Mouse (Mus musculus): Measurements from ENCODE around the gene Elp4. TPM values are rescaled to one million over a fixed set of nuclear protein-coding genes. Genes with fewer than 3 reads are reported as not detected.

The Elp4 gene
- total RNA-seq, 2 experiments from 2014 or later, result 8.9 to 12.1 TPM

GRCm38 (mm10) chr2:105661623-105662066 lies 242.7 kb downstream of the Elp4 start:
- peak; percentile 19 for DNase-seq
- no peak overlapping the region for H3K27ac ChIP-seq
- H3K4me3 ChIP-seq, result no peak overlapping the region
- TF ChIP-seq CTCF (IDR thresholded peaks at IDR 0.05), result no peak
- intact Hi-C loops (cut with DNase I), result no loop called here

- no peak overlapping the region for H3K4me3 ChIP-seq
- intact Hi-C loops (cut with DNase I), result no loop called here
Measured at GRCm38 (mm10) chr2:105660874-105661622, 243.3 kb downstream of the Elp4 start.

GRCm38 (mm10) chr2:105659926-105660873 lies 244.2 kb downstream of the Elp4 start:
- no peak for DNase-seq
- intact Hi-C loops (cut with DNase I), result no loop called here
- Histone ChIP-seq H3K27ac (no peak overlapping the region), H3K4me3 (no peak overlapping the region)
- no peak for TF ChIP-seq CTCF (IDR thresholded peaks at IDR 0.05)

More at GRCm38 (mm10) chr2:105660874-105661622, 243.3 kb downstream of the Elp4 start:
- no peak for TF ChIP-seq CTCF (IDR thresholded peaks at IDR 0.05)
- DNase-seq, result no peak
- H3K27ac ChIP-seq, result no peak overlapping the region

GRCm38 (mm10) chr2:105659350-105659749 lies 245.0 kb downstream of the Elp4 start:
- DNase-seq, result no peak
- intact Hi-C loops (cut with DNase I), result no loop called here
- H3K4me3 ChIP-seq, result no peak overlapping the region
- H3K27ac ChIP-seq, result no peak overlapping the region
- no peak for TF ChIP-seq CTCF (IDR thresholded peaks at IDR 0.05)

GRCm38 (mm10) chr2:105656456-105656855 lies 247.9 kb downstream of the Elp4 start:
- DNase-seq, result no peak
- intact Hi-C loops (cut with DNase I), result no loop called here
- H3K4me3 ChIP-seq, result no peak overlapping the region

More at GRCm38 (mm10) chr2:105656456-105656855, 247.9 kb downstream of the Elp4 start:
- TF ChIP-seq CTCF (IDR thresholded peaks at IDR 0.05), result no peak
- H3K27ac ChIP-seq, result no peak overlapping the region

Other genes starting within 250 kb of the Elp4 start
- not detected for gene Pax6, start 235.7 kb downstream of the Elp4 start, total RNA-seq (2021)
- gene Immp1l, start 74 bp upstream of the Elp4 start, total RNA-seq (2021), result 10 to 100 TPM; 76.1 to 81.6 TPM
- 10 to 100 TPM in 1 of 2 experiments, 1 to 10 TPM in 1; 6.9 to 10.5 TPM for gene Dnajc24, start 99.0 kb upstream of the Elp4 start, total RNA-seq (2021)